Comparison of ENCODE assay signal across 19 mouse cellular contexts in genomic region chr3:35222251-35222650, GRCm38 (mm10).
DNase-seq lines count a peak whose midpoint lies in the region; ATAC-seq lines count a peak whose summit lies in the region.
"Had no signal": no experiment of that assay in that cellular context is flagged by ENCODE, and none has a peak within 500 bp of the region (broad histone marks: within the 10 kb centered on the region; RNA-seq: fewer than 3 reads in every experiment).

No protein-coding gene starts in this region.

- no peak for ATAC-seq in midbrain, embryonic 14.5 days (ENCODE audit: low FRiP score, low TSS enrichment)
- no peak for ATAC-seq in midbrain, embryonic 16.5 days
- ATAC-seq: activated CD4-positive, CD25-positive, alpha-beta regulatory T cell, adult 4 months; forebrain, embryonic 16.5 days; hindbrain, embryonic 16.5 days; Patski had no signal

- H3K27me3 ChIP-seq in midbrain, embryonic 14.5 days (ENCODE audit: control insufficient read depth, insufficient read depth, low read length) = no peaks in the 10 kb centered on the region
- H3K27me3 ChIP-seq in midbrain, embryonic 16.5 days (ENCODE audit: control insufficient read depth, insufficient read depth, low read depth, low read length) = no peaks in the 10 kb centered on the region
- H3K27me3 ChIP-seq: heart, embryonic 13.5 days had no signal

- 53% methylated on average over 2 of the region's 2 CpGs for WGBS in midbrain, embryonic 14.5 days
- WGBS in midbrain, embryonic 16.5 days = 52% methylated on average over 2 of the region's 2 CpGs

- no peaks in the 10 kb centered on the region for H3K36me3 ChIP-seq in midbrain, embryonic 14.5 days (ENCODE audit: control insufficient read depth, insufficient read depth, low read length)
- no peaks in the 10 kb centered on the region for H3K36me3 ChIP-seq in midbrain, embryonic 16.5 days (ENCODE audit: control insufficient read depth, insufficient read depth, low read length)
- H3K36me3 ChIP-seq: embryonic facial prominence, embryonic 10.5 days; heart, embryonic 13.5 days; hindbrain, embryonic 12.5 days had no signal

- no peak overlapping the region for H3K9ac ChIP-seq in midbrain, embryonic 14.5 days (replicated peaks; ENCODE audit: low read length)
- no peak overlapping the region for H3K9ac ChIP-seq in midbrain, embryonic 16.5 days (ENCODE audit: low read depth, low read length)
- H3K9ac ChIP-seq: heart, embryonic 13.5 days; hindbrain, embryonic 12.5 days had no signal

- H3K27ac ChIP-seq in midbrain, embryonic 14.5 days (replicated peaks; ENCODE audit: low read depth, low read length) = no peak overlapping the region
- no peak overlapping the region for H3K27ac ChIP-seq in midbrain, embryonic 16.5 days (ENCODE audit: low read length)
- H3K27ac ChIP-seq: embryonic facial prominence, embryonic 10.5 days; heart, embryonic 13.5 days; hindbrain, embryonic 12.5 days had no signal

- H3K9me3 ChIP-seq in midbrain, embryonic 14.5 days (ENCODE audit: control insufficient read depth, low read length) = no peaks in the 10 kb centered on the region
- no peaks in the 10 kb centered on the region for H3K9me3 ChIP-seq in midbrain, embryonic 16.5 days (replicated peaks; ENCODE audit: control insufficient read depth, low read length, poor library complexity, severe bottlenecking)
- H3K9me3 ChIP-seq: embryonic facial prominence, embryonic 10.5 days; heart, embryonic 13.5 days; hindbrain, embryonic 12.5 days had no signal

- H3K4me1 ChIP-seq in midbrain, embryonic 14.5 days (ENCODE audit: control insufficient read depth, insufficient read depth, low read length) = peaks cover 7% of the 10 kb centered on the region; the same call in 1 of the 2 replicates
- H3K4me1 ChIP-seq in midbrain, embryonic 16.5 days (ENCODE audit: control insufficient read depth, insufficient read depth, low read length) = no peaks in the 10 kb centered on the region; the same call in 1 of the 2 replicates

- DNase-seq in embryo, embryonic 10 days (ENCODE audit: low spot score) = peak; percentile 12
- DNase-seq in embryo, embryonic 10.5 days (ENCODE audit: low spot score) = no peak
- peak; percentile 70 for DNase-seq in heart, adult 11 months
- no peak for DNase-seq in heart, adult 9 months (ENCODE audit: low spot score in 2 of 2)
- peak; percentile 37 for DNase-seq in midbrain, embryonic 14.5 days
- peak; percentile 23 for DNase-seq in mesoderm, embryonic 11.5 days (ENCODE audit: low read depth, low spot score)
- DNase-seq: adrenal gland, postnatal 14 days; cerebellum, adult 8-10 months; gastrocnemius, postnatal 14 days; heart, postnatal 36 days; kidney, adult 11 months had no signal

- no peak overlapping the region for H3K4me2 ChIP-seq in midbrain, embryonic 14.5 days (ENCODE audit: low read length)
- no peak overlapping the region for H3K4me2 ChIP-seq in midbrain, embryonic 16.5 days (ENCODE audit: low read length)
- H3K4me2 ChIP-seq: heart, embryonic 13.5 days; hindbrain, embryonic 12.5 days had no signal

- H3K4me3 ChIP-seq in midbrain, embryonic 14.5 days (replicated peaks; ENCODE audit: low read depth, low read length) = no peak overlapping the region
- no peak overlapping the region for H3K4me3 ChIP-seq in midbrain, embryonic 16.5 days (ENCODE audit: low read depth, low read length)
- H3K4me3 ChIP-seq: embryonic facial prominence, embryonic 10.5 days; heart, embryonic 13.5 days; hindbrain, embryonic 12.5 days had no signal

Comparison
In these comparisons a context has a peak if more than half of its experiments do, and no peak if none do; other contexts are left out.
1. DNase-seq: peak in embryo, embryonic 10 days (single experiment), heart, adult 11 months (single experiment), midbrain, embryonic 14.5 days (single experiment) and mesoderm, embryonic 11.5 days (single experiment); none in embryo, embryonic 10.5 days (single experiment) and heart, adult 9 months (0 of 2).